Mouse (Mus musculus): ENCODE measurements at regions not wholly inside any gene's neighbourhood (a gene's known extent, or its start where the extent isn't known, plus 50 kb on each side); places are given as distances from the start of the nearest gene placed in this dataset.

- no peak for DNase-seq (ENCODE audit: low read depth, low spot score)
These were observed 55.8 kb upstream of the Ccn6 start for GRCm38 (mm10) chr10:39219366-39219765.

GRCm38 (mm10) chr10:39218151-39218550 is 54.6 kb upstream of the Ccn6 start:
- no peak for DNase-seq (ENCODE audit: low read depth, low spot score)

- DNase-seq (ENCODE audit: low read depth, low spot score), result no peak
These were observed 52.7 kb upstream of the Ccn6 start for GRCm38 (mm10) chr10:39216142-39216904.

DNA sequence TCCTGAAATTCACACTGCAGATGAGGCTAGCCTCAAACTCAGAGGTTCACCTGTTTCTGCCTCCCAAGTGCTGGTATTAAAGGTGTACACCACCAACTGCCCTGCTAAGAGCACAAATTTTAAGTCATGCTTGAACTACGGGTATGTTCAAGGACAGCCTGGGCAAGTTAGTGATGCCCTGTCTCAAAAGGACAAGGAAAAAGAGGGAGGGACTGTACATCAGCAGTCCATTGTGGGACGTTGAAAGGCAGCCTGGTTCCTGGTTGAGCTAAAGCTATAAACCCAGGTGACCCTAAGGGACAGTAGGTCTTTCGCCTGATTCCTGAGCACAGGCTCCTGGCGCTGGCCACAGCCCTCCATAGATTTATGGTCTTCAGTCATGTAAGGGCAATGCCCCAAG is 51.0 kb upstream of the Ccn6 start:
- DNase-seq (ENCODE audit: low read depth, low spot score), result no peak

All from A20 (cell line).